ENCODE assay signal across 8 mouse cellular contexts in the genomic region with DNA sequence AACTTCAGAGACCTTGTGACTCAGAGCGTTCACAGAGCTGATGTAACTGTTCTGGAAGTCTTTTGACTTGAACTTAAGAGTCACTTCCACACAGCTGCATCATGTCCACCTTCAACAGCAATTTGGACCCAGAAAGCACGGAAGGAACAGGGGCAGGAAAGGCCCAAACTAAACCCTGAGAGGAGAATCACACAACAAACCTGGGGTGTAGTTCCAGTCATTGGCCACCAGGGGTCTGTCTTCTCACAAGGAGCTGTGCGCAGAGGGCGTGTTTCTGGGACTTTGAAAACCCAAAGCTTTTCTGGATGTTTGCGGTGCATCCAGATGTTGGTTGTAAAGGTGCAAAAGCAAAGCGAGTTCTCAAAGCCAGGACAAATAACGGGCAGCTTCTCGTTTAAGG.
DNase-seq lines count a peak whose midpoint lies in the region; ATAC-seq and TF ChIP-seq lines count a peak whose summit lies in the region.

No protein-coding gene starts in this region.

- H3K27ac ChIP-seq in hindbrain, embryonic 14.5 days: no peak overlapping the region
- H3K27ac ChIP-seq in hindbrain, embryonic 16.5 days (ENCODE audit: low read depth, low read length): no peak overlapping the region
- no peak overlapping the region for H3K27ac ChIP-seq in embryonic fibroblast, embryonic 13.5 days (ENCODE audit: insufficient read depth, low read length)
- no peak overlapping the region for H3K27ac ChIP-seq in hindbrain, postnatal 0 days
- H3K27ac ChIP-seq in midbrain, embryonic 14.5 days (replicated peaks; ENCODE audit: low read depth, low read length): no peak overlapping the region
- no peak overlapping the region for H3K27ac ChIP-seq in stomach, embryonic 16.5 days (ENCODE audit: low read length)

- TF ChIP-seq CTCF in brain, embryonic 14.5 days (IDR thresholded peaks at IDR 0.05; ENCODE audit: borderline replicate concordance, extremely low read depth, insufficient read depth, insufficient read length): peak; percentile 96
- peak; percentile 60; the same call in 1 of the 2 replicates for TF ChIP-seq CTCF in embryonic fibroblast, embryonic 13.5 days (IDR thresholded peaks at IDR 0.05; ENCODE audit: borderline replicate concordance, insufficient read depth, low read length)
- peak; percentile 98 for TF ChIP-seq CTCF in hindbrain, postnatal 0 days (IDR thresholded peaks at IDR 0.05; ENCODE audit: low read depth)

- no peak overlapping the region for H3K4me2 ChIP-seq in hindbrain, embryonic 14.5 days (replicated peaks)
- H3K4me2 ChIP-seq in hindbrain, embryonic 16.5 days (ENCODE audit: low read length): no peak overlapping the region
- H3K4me2 ChIP-seq in hindbrain, postnatal 0 days (ENCODE audit: low read depth, low read length): no peak overlapping the region
- no peak overlapping the region for H3K4me2 ChIP-seq in midbrain, embryonic 14.5 days (ENCODE audit: low read length)
- H3K4me2 ChIP-seq in stomach, embryonic 16.5 days (ENCODE audit: low read depth, low read length): no peak overlapping the region

- no peaks in the 10 kb centered on the region for H3K36me3 ChIP-seq in hindbrain, embryonic 14.5 days (replicated peaks; ENCODE audit: control insufficient read depth, insufficient read depth)
- no peaks in the 10 kb centered on the region for H3K36me3 ChIP-seq in hindbrain, embryonic 16.5 days (ENCODE audit: control insufficient read depth, insufficient read depth, low read length)
- H3K36me3 ChIP-seq in hindbrain, postnatal 0 days (ENCODE audit: insufficient read depth, low read length): no peaks in the 10 kb centered on the region
- no peaks in the 10 kb centered on the region for H3K36me3 ChIP-seq in midbrain, embryonic 14.5 days (ENCODE audit: control insufficient read depth, insufficient read depth, low read length)
- no peaks in the 10 kb centered on the region for H3K36me3 ChIP-seq in stomach, embryonic 16.5 days (ENCODE audit: control insufficient read depth, insufficient read depth, low read length)

- TF ChIP-seq POLR2A in brain, embryonic 14.5 days (IDR thresholded peaks at IDR 0.05; ENCODE audit: borderline replicate concordance, extremely low read depth, insufficient read depth, insufficient read length, poor library complexity, severe bottlenecking): no peak
- no peak for TF ChIP-seq POLR2A in embryonic fibroblast, embryonic 13.5 days (IDR thresholded peaks at IDR 0.05; ENCODE audit: low read depth, low read length)

- no peak for ATAC-seq in hindbrain, embryonic 14.5 days (ENCODE audit: low FRiP score)
- no peak for ATAC-seq in hindbrain, embryonic 16.5 days
- ATAC-seq in hindbrain, postnatal 0 days: no peak
- ATAC-seq in midbrain, embryonic 14.5 days (ENCODE audit: low FRiP score, low TSS enrichment): no peak
- peak; percentile 33; the same call in 1 of the 2 replicates for ATAC-seq in stomach, embryonic 16.5 days (ENCODE audit: insufficient read depth, low FRiP score)

- H3K4me1 ChIP-seq in hindbrain, embryonic 14.5 days (replicated peaks; ENCODE audit: control insufficient read depth, insufficient read depth, low read length): no peaks in the 10 kb centered on the region
- no peaks in the 10 kb centered on the region for H3K4me1 ChIP-seq in hindbrain, embryonic 16.5 days (ENCODE audit: control insufficient read depth, insufficient read depth, low read depth, low read length)
- H3K4me1 ChIP-seq in embryonic fibroblast, embryonic 13.5 days (ENCODE audit: control insufficient read depth, insufficient read depth, low read length): peaks cover 5% of the 10 kb centered on the region; the same call in 1 of the 2 replicates
- H3K4me1 ChIP-seq in hindbrain, postnatal 0 days (ENCODE audit: insufficient read depth, low read length): no peaks in the 10 kb centered on the region
- H3K4me1 ChIP-seq in midbrain, embryonic 14.5 days (ENCODE audit: control insufficient read depth, insufficient read depth, low read length): no peaks in the 10 kb centered on the region
- H3K4me1 ChIP-seq in stomach, embryonic 16.5 days (ENCODE audit: control insufficient read depth, insufficient read depth, low read length): no peaks in the 10 kb centered on the region

- no peak overlapping the region for H3K9ac ChIP-seq in hindbrain, embryonic 14.5 days
- no peak overlapping the region for H3K9ac ChIP-seq in hindbrain, embryonic 16.5 days (ENCODE audit: low read depth, low read length)
- H3K9ac ChIP-seq in hindbrain, postnatal 0 days (replicated peaks; ENCODE audit: low read length): no peak overlapping the region
- H3K9ac ChIP-seq in midbrain, embryonic 14.5 days (replicated peaks; ENCODE audit: low read length): no peak overlapping the region
- no peak overlapping the region for H3K9ac ChIP-seq in stomach, embryonic 16.5 days (ENCODE audit: low read length)

- intact Hi-C loops in left cerebral cortex, postnatal 10 days (cut with DNase I): loop anchor here (2.0 to 5.0 kb wide), 2 partner anchors 131 to 473 kb away; no protein-coding TSS in a partner anchor

- H3K27me3 ChIP-seq in hindbrain, embryonic 14.5 days (ENCODE audit: control insufficient read depth, insufficient read depth, low read length): no peaks in the 10 kb centered on the region
- H3K27me3 ChIP-seq in hindbrain, embryonic 16.5 days (replicated peaks; ENCODE audit: control insufficient read depth, insufficient read depth, low read length): peaks cover 3% of the 10 kb centered on the region; the same call in 1 of the 2 replicates
- H3K27me3 ChIP-seq in hindbrain, postnatal 0 days (ENCODE audit: insufficient read depth, low read length): peaks cover 4% of the 10 kb centered on the region; the same call in 1 of the 2 replicates
- peaks cover 4% of the 10 kb centered on the region; the same call in 1 of the 2 replicates for H3K27me3 ChIP-seq in midbrain, embryonic 14.5 days (ENCODE audit: control insufficient read depth, insufficient read depth, low read length)
- H3K27me3 ChIP-seq in stomach, embryonic 16.5 days (ENCODE audit: control insufficient read depth, insufficient read depth, low read length): no peaks in the 10 kb centered on the region; the same call in 1 of the 2 replicates

- DNase-seq in hindbrain, embryonic 14.5 days (ENCODE audit: low spot score): peak; percentile 83
- DNase-seq in brain, embryonic 14.5 days (ENCODE audit: low read depth): peak; percentile 81
- peak; percentile 91 for DNase-seq in hindbrain, postnatal 0 days (ENCODE audit: low spot score)
- peak; percentile 20 to 65 for DNase-seq in left cerebral cortex, postnatal 10 days (ENCODE audit: extremely low spot score in 1 of 2, low spot score in 2 of 2)
- peak; percentile 92 for DNase-seq in midbrain, embryonic 14.5 days

- no peaks in the 10 kb centered on the region for H3K9me3 ChIP-seq in hindbrain, embryonic 14.5 days (ENCODE audit: control insufficient read depth, low read length)
- no peaks in the 10 kb centered on the region for H3K9me3 ChIP-seq in hindbrain, embryonic 16.5 days (ENCODE audit: control insufficient read depth, low read length)
- no peaks in the 10 kb centered on the region for H3K9me3 ChIP-seq in hindbrain, postnatal 0 days (ENCODE audit: low read length)
- no peaks in the 10 kb centered on the region for H3K9me3 ChIP-seq in midbrain, embryonic 14.5 days (ENCODE audit: control insufficient read depth, low read length)
- H3K9me3 ChIP-seq in stomach, embryonic 16.5 days (replicated peaks; ENCODE audit: control insufficient read depth, low read length): no peaks in the 10 kb centered on the region

- H3K4me3 ChIP-seq in hindbrain, embryonic 14.5 days (replicated peaks; ENCODE audit: low read length): no peak overlapping the region
- H3K4me3 ChIP-seq in hindbrain, embryonic 16.5 days (ENCODE audit: low read length): no peak overlapping the region
- H3K4me3 ChIP-seq in embryonic fibroblast, embryonic 13.5 days (ENCODE audit: insufficient read depth, low read length): no peak overlapping the region
- H3K4me3 ChIP-seq in hindbrain, postnatal 0 days (ENCODE audit: low read length): no peak overlapping the region
- H3K4me3 ChIP-seq in midbrain, embryonic 14.5 days (replicated peaks; ENCODE audit: low read depth, low read length): no peak overlapping the region
- no peak overlapping the region for H3K4me3 ChIP-seq in stomach, embryonic 16.5 days (replicated peaks; ENCODE audit: low read length)

- WGBS in hindbrain, embryonic 14.5 days: 25% methylated on average over 8 of the region's 8 CpGs
- WGBS in hindbrain, embryonic 16.5 days: 19% methylated on average over 8 of the region's 8 CpGs
- 17% methylated on average over 8 of the region's 8 CpGs for WGBS in hindbrain, postnatal 0 days
- 20% methylated on average over 8 of the region's 8 CpGs for WGBS in midbrain, embryonic 14.5 days
- 9% methylated on average over 8 of the region's 8 CpGs for WGBS in stomach, embryonic 16.5 days
